ENCODE assay signal across 10 mouse cellular contexts in the genomic region with DNA sequence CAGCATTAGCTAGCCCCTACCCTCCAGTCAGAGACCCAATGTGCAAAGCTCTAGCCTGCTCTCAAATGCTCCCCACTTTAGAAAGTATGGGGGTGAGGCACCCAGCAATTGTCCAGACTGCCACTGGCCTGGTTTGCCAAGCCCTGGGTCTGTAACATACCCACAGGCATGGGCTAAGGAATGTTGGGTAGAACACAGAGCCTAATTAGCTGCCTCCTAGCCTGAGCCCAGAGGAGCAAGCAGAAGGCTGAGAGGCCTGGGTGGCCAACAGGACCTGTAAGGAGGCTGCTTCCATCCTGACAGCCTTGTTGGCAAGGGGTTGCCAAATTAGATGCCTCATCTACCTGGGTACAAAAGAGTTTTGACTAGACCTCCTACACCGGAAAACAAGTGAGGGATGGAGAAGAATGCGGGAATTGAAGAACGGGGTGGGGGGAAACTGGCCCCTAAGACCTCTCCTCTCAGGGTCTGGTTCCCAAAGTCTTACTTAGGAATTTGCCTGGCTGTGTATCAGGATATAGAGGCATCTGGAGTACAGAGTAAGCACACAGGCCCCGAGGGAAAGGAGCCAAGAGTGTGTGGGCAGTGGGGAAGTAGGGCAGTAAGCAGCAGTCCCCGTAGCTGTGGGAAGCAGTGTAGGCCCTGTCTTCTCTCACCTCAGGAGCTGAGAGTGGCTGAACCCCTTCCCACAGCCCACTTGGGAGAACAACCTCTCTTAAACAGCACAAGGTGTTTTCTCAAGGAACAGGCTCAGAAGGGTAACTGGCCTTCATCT. TPM values are rescaled to one million over a fixed set of nuclear protein-coding genes. Genes with fewer than 3 reads are reported as not detected.
A peak's percentile ranks its signal among the peaks of the same experiment; 100 is the strongest.
DNase-seq lines count a peak whose midpoint lies in the region; ATAC-seq lines count a peak whose summit lies in the region.
"Had no signal": no experiment of that assay in that cellular context is flagged by ENCODE, and none has a peak within 500 bp of the region (broad histone marks: within the 10 kb centered on the region; RNA-seq: fewer than 3 reads in every experiment).

No protein-coding gene starts in this region.

- 73% methylated on average over 5 of the region's 5 CpGs for WGBS in kidney, embryonic 15.5 days
- 58% methylated on average over 5 of the region's 5 CpGs for WGBS in embryonic facial prominence, embryonic 11.5 days

- no peaks in the 10 kb centered on the region for H3K27me3 ChIP-seq in kidney, embryonic 15.5 days
- no peaks in the 10 kb centered on the region for H3K27me3 ChIP-seq in embryonic facial prominence, embryonic 11.5 days (ENCODE audit: control insufficient read depth, insufficient read depth, low read length)

- peak overlapping the region; percentile 46 for H3K27ac ChIP-seq in kidney, embryonic 15.5 days
- no peak overlapping the region for H3K27ac ChIP-seq in embryonic facial prominence, embryonic 11.5 days (replicated peaks; ENCODE audit: low read depth, low read length)
- H3K27ac ChIP-seq: macrophage had no signal

- no peak for ATAC-seq in kidney, embryonic 15.5 days (replicated peaks; ENCODE audit: low FRiP score)
- no peak for ATAC-seq in embryonic facial prominence, embryonic 11.5 days (replicated peaks; ENCODE audit: insufficient number of reproducible peaks, low FRiP score, low TSS enrichment, low read depth)

- no peak overlapping the region for H3K4me2 ChIP-seq in kidney, embryonic 15.5 days
- H3K4me2 ChIP-seq in embryonic facial prominence, embryonic 11.5 days (ENCODE audit: low read depth, low read length) = no peak overlapping the region

- H3K36me3 ChIP-seq in kidney, embryonic 15.5 days = peaks cover 8% of the 10 kb centered on the region
- H3K36me3 ChIP-seq in embryonic facial prominence, embryonic 11.5 days (replicated peaks; ENCODE audit: control insufficient read depth, insufficient read depth, low read depth, low read length) = no peaks in the 10 kb centered on the region

- DNase-seq in kidney, postnatal 25 days = no peak
- DNase-seq in embryonic facial prominence, embryonic 11.5 days (ENCODE audit: low spot score) = no peak
- peak; percentile 74 for DNase-seq in layer of hippocampus, adult 9-11 months
- peak; percentile 79 to 80 for DNase-seq in right cerebral cortex, adult 2 months (ENCODE audit: low spot score in 2 of 2)
- no peak for DNase-seq in ovary, postnatal 10 days (ENCODE audit: low spot score)
- DNase-seq in natural killer cell, adult 2 months (ENCODE audit: low spot score in 2 of 2) = no peak
- no peak for DNase-seq in kidney, postnatal 10 days
- DNase-seq: thymus, postnatal 14 days had no signal

- no peak overlapping the region for H3K4me3 ChIP-seq in kidney, embryonic 15.5 days (replicated peaks)
- H3K4me3 ChIP-seq in embryonic facial prominence, embryonic 11.5 days (ENCODE audit: low read depth, low read length) = no peak overlapping the region

- no peak overlapping the region for H3K9ac ChIP-seq in kidney, embryonic 15.5 days
- 0 out of 2 replicates have a peak overlapping the region, but pooled peaks have one; percentile 10 for H3K9ac ChIP-seq in embryonic facial prominence, embryonic 11.5 days (replicated peaks; ENCODE audit: low read length)

- H3K4me1 ChIP-seq in kidney, embryonic 15.5 days = peaks cover 39% of the 10 kb centered on the region
- peaks cover 2% of the 10 kb centered on the region; the same call in 1 of the 2 replicates for H3K4me1 ChIP-seq in embryonic facial prominence, embryonic 11.5 days (ENCODE audit: control insufficient read depth, insufficient read depth, low read length)

- no peaks in the 10 kb centered on the region for H3K9me3 ChIP-seq in kidney, embryonic 15.5 days (replicated peaks)
- H3K9me3 ChIP-seq in embryonic facial prominence, embryonic 11.5 days (replicated peaks; ENCODE audit: control insufficient read depth, low read length) = no peaks in the 10 kb centered on the region

RNA-seq across cellular contexts. Expression of a gene that starts 17.6 kb away (rescaled TPM):
- polyA plus RNA-seq in kidney, embryonic 15.5 days (2015; fragmentation: Nextera tagmentation; extraction: Ambion mirVana) = 2.4 and 2.6 TPM in 2 replicates
- polyA plus RNA-seq in embryonic facial prominence, embryonic 11.5 days (2014; fragmentation: Nextera tagmentation; extraction: Ambion mirVana) = 7.5 and 8.6 TPM in 2 replicates

RNA-seq across cellular contexts. Expression of a gene that starts 35.9 kb away (rescaled TPM):
- polyA plus RNA-seq in kidney, embryonic 15.5 days (2015; fragmentation: Nextera tagmentation; extraction: Ambion mirVana) = 0.04 TPM in 1 of 2 replicates, not detected in the other
- 0.06 and 0.10 TPM in 2 replicates for polyA plus RNA-seq in embryonic facial prominence, embryonic 11.5 days (2014; fragmentation: Nextera tagmentation; extraction: Ambion mirVana)
- polyA plus RNA-seq: macrophage had no signal

RNA-seq across cellular contexts. Expression of a gene that starts 37.8 kb away (rescaled TPM):
- polyA plus RNA-seq in kidney, embryonic 15.5 days (2015; fragmentation: Nextera tagmentation; extraction: Ambion mirVana) = 0.10 TPM in 1 of 2 replicates, not detected in the other
- 0.90 TPM in 1 of 2 replicates, not detected in the other for polyA plus RNA-seq in embryonic facial prominence, embryonic 11.5 days (2014; fragmentation: Nextera tagmentation; extraction: Ambion mirVana)
- polyA plus RNA-seq: macrophage had no signal

RNA-seq across cellular contexts. Expression of a gene that starts 52.6 kb away (rescaled TPM):
- 0.17 TPM in 1 of 2 replicates, not detected in the other for polyA plus RNA-seq in kidney, embryonic 15.5 days (2015; fragmentation: Nextera tagmentation; extraction: Ambion mirVana)
- not detected in 2 replicates for polyA plus RNA-seq in embryonic facial prominence, embryonic 11.5 days (2014; fragmentation: Nextera tagmentation; extraction: Ambion mirVana)
- polyA plus RNA-seq: macrophage had no signal

RNA-seq across cellular contexts. Expression of a gene that starts 53.1 kb away (rescaled TPM):
- polyA plus RNA-seq in kidney, embryonic 15.5 days (2015; fragmentation: Nextera tagmentation; extraction: Ambion mirVana) = 0.10 and 0.19 TPM in 2 replicates
- not detected in 2 replicates for polyA plus RNA-seq in embryonic facial prominence, embryonic 11.5 days (2014; fragmentation: Nextera tagmentation; extraction: Ambion mirVana)
- polyA plus RNA-seq: macrophage had no signal

Comparison
In these comparisons a context has a peak if more than half of its experiments do, and no peak if none do; other contexts are left out.
1. DNase-seq: peak in layer of hippocampus, adult 9-11 months (single experiment) and right cerebral cortex, adult 2 months (2 of 2); none in kidney, postnatal 25 days (0 of 2), embryonic facial prominence, embryonic 11.5 days (single experiment), ovary, postnatal 10 days (single experiment), natural killer cell, adult 2 months (0 of 2) and kidney, postnatal 10 days (single experiment).